Mouse (Mus musculus) spleen, postnatal 14 days (tissue): ENCODE results near the gene Ewsr1.
"Not testable (repeated sequence)": the region's sequence is repeated elsewhere in the genome, so short reads cannot be mapped to it uniquely, and the experiment has no call there.

Experiments used
- DNase-seq, 2 experiments: peaks; one replicate each; pipeline ENCODE4 v3.0.0; 2021 to 2022; ENCODE audit warnings: low spot score in 2 of 2

Ewsr1 gene

GRCm38 (mm10) chr11:5098035-5098735, 881 bp downstream of the Ewsr1 start:
- peak in 1 of 2 experiments; percentile 44 for DNase-seq

GRCm38 (mm10) chr11:5096480-5097020, 2.5 kb downstream of the Ewsr1 start:
- no peak for DNase-seq

GRCm38 (mm10) chr11:5095877-5096276, 3.2 kb downstream of the Ewsr1 start:
- DNase-seq = no peak

- DNase-seq = no peak
These were observed 7.4 kb downstream of the Ewsr1 start for GRCm38 (mm10) chr11:5091706-5092105.

- no peak for DNase-seq
These were observed 9.9 kb downstream of the Ewsr1 start for GRCm38 (mm10) chr11:5089147-5089546.

- DNase-seq = not testable (repeated sequence)
These were observed 22.2 kb downstream of the Ewsr1 start for GRCm38 (mm10) chr11:5076843-5077242.

GRCm38 (mm10) chr11:5075760-5076159, 23.3 kb downstream of the Ewsr1 start:
- DNase-seq = no peak

GRCm38 (mm10) chr11:5074882-5075281, 24.2 kb downstream of the Ewsr1 start:
- DNase-seq = no peak

- DNase-seq = no peak
These were observed 30.7 kb downstream of the Ewsr1 start for GRCm38 (mm10) chr11:5068126-5068971.

- DNase-seq = no peak
These were observed 32.0 kb downstream of the Ewsr1 start for GRCm38 (mm10) chr11:5067063-5067462.

- peak; percentile 55 to 65 for DNase-seq
These were observed 33.8 kb downstream of the Ewsr1 start, which contains the start of gene Gas2l1 for GRCm38 (mm10) chr11:5065056-5065821. Gene Gas2l1 (minus strand): TSS chr11:5065327.

- no peak for DNase-seq
These were observed 34.6 kb downstream of the Ewsr1 start for GRCm38 (mm10) chr11:5064282-5065055.

- DNase-seq = no peak
These were observed 35.3 kb downstream of the Ewsr1 start for GRCm38 (mm10) chr11:5063561-5064281.

- DNase-seq = no peak
These were observed 36.1 kb downstream of the Ewsr1 start for GRCm38 (mm10) chr11:5062860-5063505.

GRCm38 (mm10) chr11:5062326-5062725, 36.7 kb downstream of the Ewsr1 start:
- DNase-seq = no peak

- DNase-seq = no peak
These were observed 37.5 kb downstream of the Ewsr1 start for GRCm38 (mm10) chr11:5061413-5062139.

- no peak for DNase-seq
These were observed 38.2 kb downstream of the Ewsr1 start for GRCm38 (mm10) chr11:5060756-5061412.

GRCm38 (mm10) chr11:5059704-5060156, 39.3 kb downstream of the Ewsr1 start:
- DNase-seq = no peak

GRCm38 (mm10) chr11:5059230-5059629, 39.8 kb downstream of the Ewsr1 start:
- no peak for DNase-seq
